Comparison of ENCODE assay signal across 8 mouse cellular contexts in genomic region chr1:133045011-133045860, GRCm38 (mm10). TPM values are rescaled to one million over a fixed set of nuclear protein-coding genes. Genes with fewer than 3 reads are reported as not detected.
DNase-seq lines count a peak whose midpoint lies in the region; ATAC-seq and TF ChIP-seq lines count a peak whose summit lies in the region.

Gene Pik3c2b, plus strand, starts transcription at chr1:133045667.

- H3K9me3 ChIP-seq in forebrain, embryonic 11.5 days (ENCODE audit: control insufficient read depth, low read length), result no peaks in the 10 kb centered on the region
- no peaks in the 10 kb centered on the region for H3K9me3 ChIP-seq in hindbrain, embryonic 16.5 days (ENCODE audit: control insufficient read depth, low read length)
- no peaks in the 10 kb centered on the region for H3K9me3 ChIP-seq in liver, postnatal 0 days (ENCODE audit: low read length)

- H3K27me3 ChIP-seq in heart, adult 2 months (ENCODE audit: control insufficient read depth, insufficient read depth, low read length), result no peaks in the 10 kb centered on the region
- no peaks in the 10 kb centered on the region for H3K27me3 ChIP-seq in forebrain, embryonic 11.5 days (ENCODE audit: control insufficient read depth, insufficient read depth, low read length)
- no peaks in the 10 kb centered on the region for H3K27me3 ChIP-seq in hindbrain, embryonic 16.5 days (replicated peaks; ENCODE audit: control insufficient read depth, insufficient read depth, low read length)
- H3K27me3 ChIP-seq in liver, postnatal 0 days (ENCODE audit: insufficient read depth, low read length), result peaks cover 12% of the 10 kb centered on the region

- H3K36me3 ChIP-seq in heart, adult 2 months (ENCODE audit: control insufficient read depth, insufficient read depth, low read length), result 0 out of 2 replicates have a peak, but pooled peaks cover 2% of the 10 kb centered on the region
- no peaks in the 10 kb centered on the region for H3K36me3 ChIP-seq in forebrain, embryonic 11.5 days (ENCODE audit: control insufficient read depth, insufficient read depth, low read length)
- H3K36me3 ChIP-seq in hindbrain, embryonic 16.5 days (ENCODE audit: control insufficient read depth, insufficient read depth, low read length), result no peaks in the 10 kb centered on the region
- no peaks in the 10 kb centered on the region for H3K36me3 ChIP-seq in liver, postnatal 0 days (replicated peaks; ENCODE audit: insufficient read depth, low read length)

- H3K79me2 ChIP-seq in heart, adult 2 months (replicated peaks; ENCODE audit: control insufficient read depth, insufficient read depth, low read length), result peaks cover 2% of the 10 kb centered on the region; the same call in 1 of the 2 replicates

- no peak for DNase-seq in heart, adult 2 months
- DNase-seq in heart, adult 9 months (ENCODE audit: low spot score in 2 of 2), result no peak
- DNase-seq in CD4-positive, CD25-positive, alpha-beta regulatory T cell, adult 2 months (ENCODE audit: low read depth, low spot score), result peak; percentile 24
- no peak for DNase-seq in forebrain, embryonic 11.5 days (ENCODE audit: low spot score)
- no peak for DNase-seq in liver, postnatal 0 days
- DNase-seq in retina, embryonic 14.5 days (ENCODE audit: low spot score), result no peak
- DNase-seq in cerebellum, adult 9-10 months, result no peak

- peak; percentile 17; the same call in 1 of the 2 replicates for ATAC-seq in forebrain, embryonic 11.5 days (replicated peaks; ENCODE audit: low FRiP score)
- 0 out of 2 replicates have a peak, but pooled peaks have one; percentile 5 for ATAC-seq in hindbrain, embryonic 16.5 days
- ATAC-seq in liver, postnatal 0 days, result no peak

- TF ChIP-seq EP300 in heart, adult 2 months (IDR thresholded peaks at IDR 0.05; ENCODE audit: insufficient read depth, low read depth, low read length), result no peak
- TF ChIP-seq EP300 in liver, postnatal 0 days (IDR thresholded peaks at IDR 0.05; ENCODE audit: low read depth), result no peak

- H3K4me3 ChIP-seq in heart, adult 2 months, result peak within 1 kb of the TSS; percentile 95
- H3K4me3 ChIP-seq in forebrain, embryonic 11.5 days (ENCODE audit: low read depth, low read length), result peak within 1 kb of the TSS; percentile 89
- peak within 1 kb of the TSS; percentile 90 for H3K4me3 ChIP-seq in hindbrain, embryonic 16.5 days (ENCODE audit: low read length)
- H3K4me3 ChIP-seq in liver, postnatal 0 days (ENCODE audit: low read depth, low read length), result peak within 1 kb of the TSS; percentile 65

- H3K9ac ChIP-seq in heart, adult 2 months (ENCODE audit: low read depth, low read length), result peak within 1 kb of the TSS; percentile 84
- H3K9ac ChIP-seq in forebrain, embryonic 11.5 days (ENCODE audit: low read length), result peak within 1 kb of the TSS; percentile 99
- peak within 1 kb of the TSS; percentile 99 for H3K9ac ChIP-seq in hindbrain, embryonic 16.5 days (ENCODE audit: low read depth, low read length)
- H3K9ac ChIP-seq in liver, postnatal 0 days (replicated peaks), result peak within 1 kb of the TSS; percentile 72

- H3K27ac ChIP-seq in heart, adult 2 months, result peak within 1 kb of the TSS; percentile 93
- H3K27ac ChIP-seq in forebrain, embryonic 11.5 days (ENCODE audit: low read depth, low read length), result peak within 1 kb of the TSS; percentile 95
- peak within 1 kb of the TSS; percentile 94 for H3K27ac ChIP-seq in hindbrain, embryonic 16.5 days (ENCODE audit: low read depth, low read length)
- peak within 1 kb of the TSS; percentile 46 for H3K27ac ChIP-seq in liver, postnatal 0 days (ENCODE audit: low read depth)

- TF ChIP-seq CTCF in heart, adult 2 months (IDR thresholded peaks at IDR 0.05), result no peak
- no peak for TF ChIP-seq CTCF in liver, postnatal 0 days (IDR thresholded peaks at IDR 0.05; ENCODE audit: low read depth)

- intact Hi-C loops in heart, adult 2 months (cut with DNase I), result no loop called here

- H3K4me2 ChIP-seq in forebrain, embryonic 11.5 days (ENCODE audit: low read depth, low read length, severe bottlenecking), result peak within 1 kb of the TSS; percentile 61
- H3K4me2 ChIP-seq in hindbrain, embryonic 16.5 days (ENCODE audit: low read length), result peak within 1 kb of the TSS; percentile 75
- H3K4me2 ChIP-seq in liver, postnatal 0 days (ENCODE audit: low read depth, low read length), result peak within 1 kb of the TSS; percentile 87

- peaks cover 4% of the 10 kb centered on the region for H3K4me1 ChIP-seq in heart, adult 2 months (ENCODE audit: control insufficient read depth, insufficient read depth, low read length)
- peaks cover 16% of the 10 kb centered on the region; the same call in 1 of the 2 replicates for H3K4me1 ChIP-seq in forebrain, embryonic 11.5 days (replicated peaks; ENCODE audit: control insufficient read depth, insufficient read depth, low read length)
- peaks cover 29% of the 10 kb centered on the region for H3K4me1 ChIP-seq in hindbrain, embryonic 16.5 days (ENCODE audit: control insufficient read depth, insufficient read depth, low read depth, low read length)
- peaks cover 15% of the 10 kb centered on the region for H3K4me1 ChIP-seq in liver, postnatal 0 days (ENCODE audit: insufficient read depth)

- 10% methylated on average over 15 of the region's 15 CpGs for WGBS in heart, adult 2 months
- WGBS in forebrain, embryonic 11.5 days, result 4% methylated on average over 15 of the region's 15 CpGs
- 3% methylated on average over 15 of the region's 15 CpGs for WGBS in hindbrain, embryonic 16.5 days
- WGBS in liver, postnatal 0 days (ENCODE audit: insufficient replicate concordance), result 8% methylated on average over 15 of the region's 15 CpGs

- no peak for TF ChIP-seq POLR2A in heart, adult 2 months (IDR thresholded peaks at IDR 0.05; ENCODE audit: insufficient read depth, low read depth, low read length)

RNA-seq across cellular contexts. Expression of gene Pik3c2b, which starts in this region (rescaled TPM):
- 10 to 100 TPM; 14.6 to 19.4 TPM for total RNA-seq in heart, adult 2 months (2021)
- polyA plus RNA-seq in heart, adult 2 months (2012; rRNA removed), result 19.9 and 22.0 TPM in 2 replicates
- 25.3 and 25.7 TPM in 2 replicates for polyA plus RNA-seq in forebrain, embryonic 11.5 days (2014; fragmentation: Nextera tagmentation; extraction: Ambion mirVana)
- 10.3 and 11.4 TPM in 2 replicates for polyA plus RNA-seq in hindbrain, embryonic 16.5 days (2015; fragmentation: Nextera tagmentation; extraction: Ambion mirVana)
- polyA plus RNA-seq in liver, postnatal 0 days (2015; fragmentation: Nextera tagmentation; extraction: Ambion mirVana), result 0.83 and 1.00 TPM in 2 replicates
